Mouse (Mus musculus): Measurements from ENCODE around the gene Nkx2-3.

DNA sequence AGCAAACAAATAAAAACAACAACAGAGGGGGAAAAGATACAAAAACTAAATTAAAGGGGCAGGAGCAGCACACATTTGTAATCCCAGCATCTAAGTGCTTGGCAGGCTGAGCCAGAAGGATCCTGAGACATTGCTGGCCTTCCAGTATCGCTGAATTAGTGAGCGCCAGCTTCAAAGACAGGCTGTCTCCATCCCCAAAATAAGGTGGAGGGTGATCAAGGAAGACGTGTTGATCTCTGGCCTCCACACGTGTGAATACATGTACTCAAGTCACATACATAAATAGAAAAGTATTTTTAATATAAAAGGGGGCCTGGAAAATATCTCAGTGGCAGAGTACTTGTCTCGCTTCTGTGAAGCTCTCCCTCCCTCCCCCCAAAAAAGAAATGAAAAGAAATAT is 15.1 kb upstream of the Nkx2-3 start:
- TF ChIP-seq POLR2A (IDR thresholded peaks at IDR 0.05; ENCODE audit: borderline replicate concordance, extremely low read depth, low read depth, low read length) (no peak), CTCF (IDR thresholded peaks at IDR 0.05; ENCODE audit: insufficient read depth, low read length) (no peak)

Measured in lung, adult 2 months (tissue).